Mouse (Mus musculus): ENCODE data around the gene Ly86.

- no peak for TF ChIP-seq POLR2A (IDR thresholded peaks at IDR 0.05; ENCODE audit: extremely low read depth, insufficient read depth, low read length)
- TF ChIP-seq CTCF (IDR thresholded peaks at IDR 0.05; ENCODE audit: extremely low read depth, insufficient read depth, low read length) = no peak
Observed at GRCm38 (mm10) chr13:37349051-37349450, 4.0 kb downstream of the Ly86 start.
